Mouse (Mus musculus): Measurements from ENCODE around the gene Tor2a.
A peak's percentile ranks its signal among the peaks of the same experiment; 100 is the strongest.

The Tor2a gene

DNA sequence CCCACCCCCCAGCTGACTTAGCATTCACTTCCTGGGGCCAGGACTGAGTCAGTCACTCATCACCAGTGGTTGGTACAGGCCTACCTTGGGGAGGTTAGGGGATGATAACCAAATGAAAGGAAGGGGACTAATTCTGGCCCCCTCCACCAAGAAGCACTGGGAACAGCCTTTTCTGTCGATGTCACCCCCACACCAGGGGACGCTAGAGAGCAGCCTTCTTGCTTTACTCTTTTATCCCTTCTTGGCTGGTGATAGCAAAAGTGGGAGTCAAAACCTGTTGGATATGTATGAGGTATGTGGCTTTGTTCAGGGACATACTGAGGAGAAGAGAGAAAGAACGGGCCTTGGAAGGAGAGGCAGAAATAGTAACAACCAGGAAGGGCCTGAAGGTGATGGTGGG, 6.3 kb downstream of the Tor2a start:
- DNase-seq (ENCODE audit: low read depth), result no peak

- DNase-seq (ENCODE audit: low read depth), result no peak
Observed at GRCm38 (mm10) chr2:32767241-32767640, 10.2 kb downstream of the Tor2a start.

DNA sequence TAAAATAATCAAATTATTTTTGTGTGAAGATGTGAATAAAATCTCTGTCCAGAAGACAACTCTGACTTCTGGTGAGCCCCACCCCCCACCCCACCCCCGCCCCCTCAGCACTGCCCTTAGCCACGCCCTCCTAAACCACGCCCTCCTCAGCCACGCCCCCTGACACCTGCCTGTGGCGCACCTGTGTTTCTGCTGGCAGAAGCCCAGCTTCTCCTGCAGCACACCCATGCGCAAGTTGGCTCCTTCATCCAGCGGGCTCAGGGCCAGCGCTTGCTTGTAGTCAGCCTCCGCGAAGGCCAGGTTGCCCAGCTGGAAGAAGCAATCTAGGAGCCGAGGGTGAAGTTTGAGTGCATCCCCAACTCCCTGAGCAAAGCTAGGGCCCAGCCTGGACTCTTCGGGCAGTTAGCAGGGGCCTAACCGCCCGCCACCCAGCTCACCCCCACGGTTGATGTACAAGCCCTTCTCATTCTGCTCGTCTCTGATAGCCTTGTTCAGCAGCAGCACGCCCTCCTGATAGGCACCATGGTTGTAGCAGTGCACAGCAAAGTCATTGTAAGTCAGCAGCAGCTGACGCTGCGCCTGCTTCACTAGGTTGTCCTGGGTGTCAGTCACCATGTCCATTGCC, 11.7 kb downstream of the Tor2a start:
- DNase-seq (ENCODE audit: low read depth), result no peak

- no peak for DNase-seq (ENCODE audit: low read depth)
Observed at GRCm38 (mm10) chr2:32769327-32770085, 12.5 kb downstream of the Tor2a start.

- DNase-seq (ENCODE audit: low read depth), result no peak
Observed at GRCm38 (mm10) chr2:32771886-32772285, 14.9 kb downstream of the Tor2a start.

GRCm38 (mm10) chr2:32772626-32773279, 15.7 kb downstream of the Tor2a start:
- DNase-seq (ENCODE audit: low read depth), result no peak

- DNase-seq (ENCODE audit: low read depth), result peak; percentile 94
Observed at GRCm38 (mm10) chr2:32775359-32776074, 18.5 kb downstream of the Tor2a start, which contains the start of the genes Ttc16 and Ptrh1. Gene Ttc16 (minus strand): TSS chr2:32775633. Gene Ptrh1 (plus strand): TSS chr2:32775786.

DNA sequence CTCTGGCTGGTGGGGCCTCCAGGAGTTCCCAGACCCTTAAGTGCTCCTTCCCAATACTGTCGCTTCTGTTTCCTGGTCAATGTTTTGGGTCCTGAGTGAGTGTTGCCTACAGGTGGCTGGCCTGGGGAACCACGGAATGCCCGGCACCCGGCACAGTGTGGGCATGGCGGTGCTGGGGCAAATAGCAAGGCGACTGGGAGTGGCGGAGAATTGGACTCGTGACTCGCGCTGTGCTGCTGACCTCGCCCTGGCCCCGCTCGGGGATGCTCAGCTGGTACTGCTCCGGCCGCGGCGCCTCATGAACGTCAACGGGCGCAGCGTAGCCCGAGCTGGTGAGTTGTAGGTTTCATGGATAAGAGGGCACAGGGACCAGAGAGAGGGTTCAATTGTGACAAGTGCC, 19.2 kb downstream of the Tor2a start:
- no peak for DNase-seq (ENCODE audit: low read depth)

DNA sequence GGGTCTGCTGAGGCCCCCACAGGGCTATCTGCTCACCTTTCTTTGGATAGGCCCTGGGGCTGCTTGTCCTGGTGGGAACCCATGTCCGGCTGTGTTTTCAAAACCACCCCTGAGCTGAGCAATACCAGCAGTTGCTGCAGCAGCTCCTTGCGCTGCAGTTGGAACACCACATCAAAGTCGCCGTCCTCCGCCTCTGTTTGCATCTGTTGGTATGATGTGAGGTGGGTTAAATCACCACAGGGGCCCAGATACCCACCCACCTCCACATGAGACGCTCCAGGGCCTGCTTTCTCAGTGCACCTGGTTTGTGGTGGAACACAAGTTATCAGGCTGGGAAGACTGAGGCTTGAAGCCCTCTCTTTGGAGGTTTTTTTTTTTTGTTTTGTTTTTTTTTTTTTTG, 21.0 kb downstream of the Tor2a start:
- no peak for DNase-seq (ENCODE audit: low read depth)

DNA sequence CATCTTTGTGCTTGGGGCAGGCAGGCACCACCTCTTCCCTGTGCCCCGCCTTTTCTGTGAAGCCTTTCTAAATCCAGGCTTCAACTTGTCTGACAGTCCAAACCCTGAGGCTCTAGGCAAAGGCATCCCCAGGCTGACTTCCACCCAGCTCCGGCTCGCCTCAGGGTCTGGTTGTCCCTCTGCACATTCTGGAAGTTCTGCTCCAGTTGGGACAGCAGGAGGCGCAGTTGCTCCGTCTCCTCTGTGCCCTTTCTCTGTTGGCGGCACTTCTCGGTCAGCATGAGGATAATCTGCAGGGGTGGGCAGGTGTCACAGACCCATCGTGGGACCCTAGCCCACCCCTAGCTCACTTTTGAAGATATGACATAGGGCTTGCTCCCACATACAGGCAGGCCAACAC, 22.1 kb downstream of the Tor2a start:
- no peak for DNase-seq (ENCODE audit: low read depth)

DNA sequence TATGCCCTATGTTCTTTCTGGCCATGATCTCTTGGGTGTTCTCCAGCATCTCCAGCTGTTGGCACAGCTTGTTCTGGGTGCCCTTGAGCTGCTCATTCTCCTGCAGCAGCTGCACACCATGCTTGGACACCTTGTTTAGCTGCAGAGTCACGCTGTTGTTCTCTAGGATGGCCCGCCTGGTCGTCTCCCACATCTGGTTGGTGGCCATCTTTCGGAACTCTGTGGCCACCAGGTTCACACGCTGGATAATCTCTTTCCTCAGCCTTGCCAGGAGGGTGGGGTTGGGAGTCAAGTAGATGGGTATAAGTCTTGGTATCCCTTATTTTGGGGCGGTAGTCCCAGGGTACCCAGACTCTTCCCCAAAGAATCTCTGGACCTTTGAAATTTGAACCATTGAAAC, 22.7 kb downstream of the Tor2a start:
- no peak for DNase-seq (ENCODE audit: low read depth)

DNA sequence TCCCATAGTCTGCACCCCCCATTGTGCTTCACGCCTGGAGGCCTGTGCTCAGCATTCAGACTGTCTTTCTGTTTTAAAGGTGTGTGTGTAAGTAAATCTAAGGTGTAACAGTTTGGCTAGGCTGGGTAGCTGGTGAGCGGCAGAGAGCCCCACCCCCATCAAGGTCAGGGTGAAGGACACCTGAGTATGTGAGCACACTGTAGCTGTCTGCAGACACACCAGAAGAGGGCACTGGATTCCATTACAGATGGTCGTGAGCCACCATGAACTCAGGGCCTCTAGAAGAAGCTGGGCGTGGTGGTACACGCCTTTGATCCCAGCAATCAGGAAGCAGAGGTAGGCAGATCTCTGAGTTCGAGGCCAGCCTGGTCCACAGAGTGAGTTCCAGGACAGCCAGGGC, 24.7 kb downstream of the Tor2a start:
- no peak for DNase-seq (ENCODE audit: low read depth)

DNA sequence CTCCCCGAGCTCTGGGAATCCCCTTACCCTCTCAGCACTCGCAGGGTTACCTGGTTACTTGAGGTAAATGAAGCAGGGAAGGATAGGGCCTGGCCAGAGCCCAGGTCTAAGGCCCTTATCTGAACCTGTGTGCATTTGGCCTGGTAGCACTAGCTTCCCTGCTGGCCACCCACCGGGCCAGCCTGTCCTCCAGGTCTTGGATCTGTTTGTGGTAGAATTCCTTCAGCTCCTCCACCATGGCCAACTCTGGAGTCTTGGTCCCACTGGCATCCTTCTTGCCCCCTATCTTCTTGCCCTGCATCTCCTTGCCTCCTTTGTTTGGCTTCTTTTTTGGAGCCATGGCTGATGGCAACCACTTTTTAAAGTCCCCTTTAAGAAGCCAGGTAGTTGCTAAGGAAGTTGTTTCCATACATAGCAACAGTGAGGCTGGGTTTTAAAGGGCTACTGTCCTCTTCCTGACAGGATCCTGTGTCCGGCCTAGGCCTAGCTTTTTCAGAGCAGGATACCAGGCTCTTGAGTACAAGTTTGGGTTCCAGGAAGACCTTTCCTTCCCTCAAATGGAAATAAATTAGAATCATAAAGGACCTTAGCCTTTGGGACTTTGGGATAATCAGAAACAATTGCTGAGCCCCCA, 27.1 kb downstream of the Tor2a start, which contains the start of gene Cfap157:
Gene Cfap157, minus strand, starts transcription at position 381 of the 634 bp plus-strand sequence.
- no peak for DNase-seq (ENCODE audit: low read depth)

DNA sequence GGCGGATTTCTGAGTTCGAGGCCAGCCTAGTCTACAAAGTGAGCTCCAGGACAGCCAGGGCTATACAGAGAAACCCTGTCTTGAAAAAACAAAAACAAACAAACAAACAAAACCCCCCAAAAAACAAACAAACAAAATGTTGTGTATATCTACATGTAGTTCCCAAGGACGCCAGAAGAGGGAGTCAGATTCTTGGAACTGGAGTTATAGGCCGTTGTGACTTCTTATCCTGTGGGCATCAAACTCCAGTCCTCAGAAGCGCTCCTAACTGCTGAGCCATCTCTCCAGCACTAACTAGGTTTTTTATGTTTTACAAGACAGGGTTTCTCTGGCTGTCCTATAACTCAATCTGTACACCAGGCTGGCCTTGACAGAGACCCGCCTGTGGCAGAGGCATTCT, 30.1 kb downstream of the Tor2a start:
- DNase-seq (ENCODE audit: low read depth), result no peak

DNA sequence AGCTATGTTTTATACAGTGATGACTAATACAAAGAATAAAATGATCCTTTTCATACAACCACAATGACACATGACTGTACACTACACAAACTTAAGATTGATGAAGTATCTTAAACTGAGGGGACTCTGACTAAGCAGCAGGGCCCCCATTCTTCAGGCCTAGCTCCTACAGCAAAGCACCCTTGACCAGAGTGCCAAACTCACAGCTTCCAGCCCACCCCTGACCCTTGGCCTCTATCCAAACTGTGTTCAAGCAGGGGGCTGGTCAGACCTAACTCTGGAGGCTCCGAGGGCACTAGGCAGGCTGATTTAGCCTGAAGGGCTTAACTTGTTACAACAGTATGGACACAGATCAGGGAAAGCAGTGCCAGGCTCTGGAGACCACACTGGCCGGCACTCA, 31.5 kb downstream of the Tor2a start:
- no peak for DNase-seq (ENCODE audit: low read depth)

GRCm38 (mm10) chr2:32791297-32791696, 34.3 kb downstream of the Tor2a start:
- peak; percentile 31 for DNase-seq (ENCODE audit: low read depth)

GRCm38 (mm10) chr2:32795748-32796418, 38.8 kb downstream of the Tor2a start:
- DNase-seq (ENCODE audit: low read depth), result no peak

- no peak for DNase-seq (ENCODE audit: low read depth)
Observed at GRCm38 (mm10) chr2:32798251-32798962, 41.4 kb downstream of the Tor2a start.

DNA sequence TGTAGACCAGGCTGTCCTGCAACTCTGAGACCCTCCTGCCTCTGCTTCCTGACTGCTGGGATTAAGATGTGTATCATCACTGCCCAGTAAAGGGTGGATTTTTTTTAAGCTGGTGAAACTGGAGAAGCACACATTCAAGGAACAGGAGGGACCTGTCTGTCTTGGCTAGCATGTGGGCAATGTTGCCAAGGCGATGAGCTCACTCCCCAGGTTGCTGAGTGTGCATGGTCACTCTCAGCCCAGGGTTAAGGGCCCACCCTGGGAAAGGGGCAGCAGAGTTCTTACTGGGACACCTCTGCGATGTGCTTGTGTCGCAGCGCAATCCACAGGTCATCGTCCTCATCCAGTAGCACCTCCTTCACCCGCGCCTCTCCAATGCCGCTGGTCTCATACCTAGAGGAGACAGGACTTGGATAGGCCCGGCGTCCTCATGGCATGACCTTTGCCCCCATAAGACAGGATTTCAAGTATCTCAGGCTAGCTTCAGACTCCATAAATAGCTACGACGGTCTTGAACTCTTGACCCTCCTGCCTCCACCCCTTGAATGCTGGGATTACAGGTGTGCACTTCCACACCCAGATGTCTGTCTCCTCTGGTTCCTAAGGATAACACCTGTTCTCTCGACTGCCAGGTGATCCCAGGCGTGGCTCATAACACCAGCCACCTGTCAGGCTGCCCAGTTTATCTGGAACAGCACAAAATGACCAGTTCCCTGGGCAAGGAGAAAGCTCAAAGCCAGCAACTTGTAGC, 52.0 kb downstream of the Tor2a start:
- no peak for DNase-seq (ENCODE audit: low read depth)
